ENCODE assay signal across 10 mouse cellular contexts in genomic region chr2:33682219-33682618, GRCm38 (mm10). TPM values are rescaled to one million over a fixed set of nuclear protein-coding genes. Genes with fewer than 3 reads are reported as not detected.
DNase-seq lines count a peak whose midpoint lies in the region; TF ChIP-seq lines count a peak whose summit lies in the region.
"Had no signal": no experiment of that assay in that cellular context is flagged by ENCODE, and none has a peak within 500 bp of the region (broad histone marks: within the 10 kb centered on the region; RNA-seq: fewer than 3 reads in every experiment).

No protein-coding gene starts in this region.

- intact Hi-C loops in left cerebral cortex, postnatal 10 days (cut with DNase I): no loop called here

- TF ChIP-seq CTCF in E14TG2a.4 (conservative IDR thresholded peaks at IDR 0.05; ENCODE audit: low read length): peak; percentile 98

- H3K4me3 ChIP-seq in heart, embryonic 10.5 days: no peak overlapping the region
- H3K4me3 ChIP-seq in E14TG2a.4 (replicated peaks; ENCODE audit: low read length): no peak overlapping the region
- H3K4me3 ChIP-seq: liver, embryonic 15.5 days had no signal

- H3K27me3 ChIP-seq in heart, embryonic 10.5 days (ENCODE audit: insufficient read depth, poor library complexity, severe bottlenecking): peaks cover 47% of the 10 kb centered on the region
- peaks cover 41% of the 10 kb centered on the region for H3K27me3 ChIP-seq in E14TG2a.4 (ENCODE audit: insufficient read depth, low read length)

- 13% methylated on average over 4 of the region's 4 CpGs for WGBS in heart, embryonic 10.5 days

- H3K27ac ChIP-seq in heart, embryonic 10.5 days: no peak overlapping the region
- H3K27ac ChIP-seq: liver, embryonic 15.5 days had no signal

- DNase-seq in heart, adult 8-10 months (ENCODE audit: low spot score): peak; percentile 29
- DNase-seq in heart, embryonic 10.5 days (ENCODE audit: low spot score): no peak
- DNase-seq in c-Kit-positive CD71-positive TER-119-positive erythroid progenitor cells, embryonic 14.5 days (ENCODE audit: low spot score): peak; percentile 16
- DNase-seq in gastrocnemius, postnatal 10 days: peak; percentile 72
- peak; percentile 34 to 73 for DNase-seq in left cerebral cortex, postnatal 10 days (ENCODE audit: extremely low spot score in 1 of 2, low spot score in 2 of 2)
- DNase-seq in ovary, postnatal 36 days (ENCODE audit: low spot score): peak; percentile 55
- DNase-seq in thymus, postnatal 36 days: peak; percentile 57 to 63

- H3K4me1 ChIP-seq in heart, embryonic 10.5 days: peaks cover 10% of the 10 kb centered on the region
- H3K4me1 ChIP-seq in E14TG2a.4 (replicated peaks; ENCODE audit: low read depth, low read length): peaks cover 9% of the 10 kb centered on the region
- H3K4me1 ChIP-seq: liver, embryonic 15.5 days had no signal

- no peaks in the 10 kb centered on the region for H3K36me3 ChIP-seq in heart, embryonic 10.5 days
- no peaks in the 10 kb centered on the region for H3K36me3 ChIP-seq in E14TG2a.4 (ENCODE audit: insufficient read depth, low read length)
- H3K36me3 ChIP-seq: liver, embryonic 15.5 days had no signal

- H3K9me3 ChIP-seq in heart, embryonic 10.5 days: 0 out of 2 replicates have a peak, but pooled peaks cover 2% of the 10 kb centered on the region
- peaks cover 3% of the 10 kb centered on the region for H3K9me3 ChIP-seq in E14TG2a.4 (ENCODE audit: low read length)
- H3K9me3 ChIP-seq: liver, embryonic 15.5 days had no signal

RNA-seq across cellular contexts. Expression of gene Lmx1b, which starts 41.9 kb away (rescaled TPM):
- total RNA-seq in heart, adult 8-10 months (2022): under 1 TPM; 0.09 to 0.41 (median 0.10) TPM
- polyA plus RNA-seq in heart, embryonic 10.5 days (2016; fragmentation: Nextera tagmentation; extraction: Ambion mirVana): 0.11 and 0.83 TPM in 2 replicates
- total RNA-seq in gastrocnemius, postnatal 10 days (2021): under 1 TPM; 0.35 to 0.45 TPM
- under 1 TPM; 0.30 to 0.32 TPM for total RNA-seq in left cerebral cortex, postnatal 10 days (2021)
- total RNA-seq: common myeloid progenitor, adult 5-6 weeks had no signal
- polyA plus RNA-seq: liver, embryonic 15.5 days had no signal
